Mouse (Mus musculus) embryonic facial prominence, embryonic 13.5 days (tissue): ENCODE measurements at regions not wholly inside any gene's neighbourhood (a gene's known extent, or its start where the extent isn't known, plus 50 kb on each side); places are given as distances from the start of the nearest gene placed in this dataset.

Source experiments
- ATAC-seq: fragments of 200-750 bp; cut with Nextera tagmentation; 2 replicates; pipeline ENCODE4 v1.8.0; 2017; ENCODE audit warnings: low read depth; ENCODE audit not compliant: insufficient number of reproducible peaks, insufficient read depth, low FRiP score, low TSS enrichment
- H3K27ac ChIP-seq: fragments of 300-500 bp; sonication (generic); 2 replicates; pipeline ENCODE4 v1.5.1; 2015; ENCODE audit warnings: moderate library complexity, mild to moderate bottlenecking, inconsistent platforms
- H3K27me3 ChIP-seq: fragments of 300-500 bp; sonication (generic); 2 replicates; pipeline ENCODE4 v1.6.1; 2015; ENCODE audit warnings: mild to moderate bottlenecking, inconsistent platforms
- H3K36me3 ChIP-seq: fragments of 300-500 bp; sonication (generic); 2 replicates; pipeline ENCODE4 v1.6.1; 2015; ENCODE audit warnings: mild to moderate bottlenecking, inconsistent platforms
- H3K4me1 ChIP-seq: fragments of 300-500 bp; sonication (generic); 2 replicates; pipeline ENCODE4 v1.6.1; 2015; ENCODE audit warnings: inconsistent platforms
- H3K4me2 ChIP-seq: fragments of 300-500 bp; sonication (generic); 2 replicates; pipeline ENCODE4 v1.6.1; 2015; ENCODE audit warnings: moderate library complexity, mild to moderate bottlenecking, inconsistent platforms
- H3K4me3 ChIP-seq: fragments of 300-500 bp; sonication (generic); 2 replicates; pipeline ENCODE4 v1.5.1; 2015; ENCODE audit warnings: mild to moderate bottlenecking, inconsistent platforms
- H3K9ac ChIP-seq: fragments of 300-500 bp; sonication (generic); 2 replicates; pipeline ENCODE4 v1.6.1; 2015; ENCODE audit warnings: mild to moderate bottlenecking, inconsistent platforms
- H3K9me3 ChIP-seq: fragments of 300-500 bp; sonication (generic); 2 replicates; pipeline ENCODE4 v1.6.1; 2016; ENCODE audit warnings: inconsistent platforms
- WGBS: fragments of 180-500 bp; shearing (Covaris S2); methylation state at CpG from one replicate; pipeline ENCODE4 v1.1.7; 2015; ENCODE audit warnings: mixed read lengths; 5-methylcytosine and 5-hydroxymethylcytosine counted together

DNA sequence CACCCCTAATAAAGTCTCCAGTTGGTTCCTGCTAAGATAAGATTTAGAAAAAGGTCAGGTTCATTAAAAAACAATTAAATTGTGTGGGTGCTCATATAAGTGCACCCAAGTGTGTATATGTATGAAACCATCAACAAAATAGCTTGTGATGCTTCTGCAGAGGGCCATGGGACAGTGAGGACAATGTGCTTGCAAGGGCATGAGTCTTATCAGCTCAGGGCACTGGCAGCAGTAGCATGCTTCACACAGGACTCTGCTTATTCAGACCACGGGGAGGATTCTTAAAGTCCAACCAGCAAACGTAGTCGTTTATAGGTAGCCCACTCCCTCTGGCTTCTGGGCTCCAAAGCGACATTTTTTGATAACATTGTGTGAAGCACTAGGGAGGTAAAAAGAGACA is 186.6 kb downstream of the Enc1 start:
- H3K4me2 ChIP-seq = no peak overlapping the region
- no peak overlapping the region for H3K4me3 ChIP-seq
- peaks cover 1% of the 10 kb centered on the region; the same call in 1 of the 2 replicates for H3K27me3 ChIP-seq
- no peaks in the 10 kb centered on the region for H3K36me3 ChIP-seq
- ATAC-seq = no peak
- no peak overlapping the region for H3K27ac ChIP-seq
- H3K9ac ChIP-seq = no peak overlapping the region
- WGBS = 69% methylated on average over 4 of the region's 4 CpGs
- no peaks in the 10 kb centered on the region for H3K9me3 ChIP-seq
- H3K4me1 ChIP-seq = peaks cover 20% of the 10 kb centered on the region

DNA sequence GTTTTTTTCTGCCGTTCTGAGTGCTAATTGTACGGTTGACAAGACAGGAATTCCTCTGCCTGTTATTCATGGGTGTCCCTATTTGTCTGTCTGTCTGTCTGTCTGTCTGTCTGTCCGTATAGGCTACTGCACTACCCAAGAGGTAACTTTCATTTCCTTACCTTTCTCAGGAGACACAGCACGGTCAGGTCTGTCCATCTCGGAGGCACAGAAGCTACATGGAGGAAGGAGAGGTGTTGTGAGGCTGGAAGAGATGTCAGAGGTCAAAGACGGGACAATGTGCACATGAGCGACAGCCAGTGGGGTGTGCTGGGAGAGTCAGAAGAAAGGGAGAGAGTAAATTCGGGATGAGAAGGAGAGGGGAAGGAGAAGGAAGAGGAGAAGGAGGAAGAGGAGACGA is 184.8 kb downstream of the Enc1 start:
- no peaks in the 10 kb centered on the region for H3K36me3 ChIP-seq
- WGBS = 83% methylated on average over 9 of the region's 9 CpGs

DNA sequence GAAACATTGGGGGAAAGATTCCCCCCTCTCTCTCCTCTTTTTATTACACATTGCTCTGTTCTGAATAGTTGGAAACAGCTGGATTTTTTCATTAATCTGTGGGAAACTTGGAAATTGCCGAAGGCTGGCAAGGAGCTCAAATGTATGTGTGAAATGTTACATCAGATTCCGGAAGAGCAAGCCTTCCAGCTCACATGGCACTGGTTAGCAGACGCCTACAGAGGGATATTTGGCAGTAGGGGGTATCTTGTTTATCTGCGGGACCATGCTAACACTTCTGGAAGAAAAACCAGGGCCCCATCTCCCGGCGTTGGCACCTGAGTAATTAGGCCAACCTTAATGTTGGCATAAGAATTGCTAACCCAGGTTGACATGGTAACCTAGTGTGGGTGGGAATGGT is 183.0 kb downstream of the Enc1 start:
- Histone ChIP-seq H3K27ac (no peak overlapping the region), H3K4me2 (no peak overlapping the region), H3K9me3 (no peaks in the 10 kb centered on the region), H3K4me1 (peaks cover 29% of the 10 kb centered on the region), H3K36me3 (no peaks in the 10 kb centered on the region), H3K9ac (no peak overlapping the region), H3K27me3 (no peaks in the 10 kb centered on the region; the same call in 1 of the 2 replicates), H3K4me3 (no peak overlapping the region)
- 29% methylated on average over 6 of the region's 6 CpGs for WGBS
- ATAC-seq = no peak

More for the DNA sequence above, 184.8 kb downstream of the Enc1 start:
- H3K9ac ChIP-seq = no peak overlapping the region
- no peaks in the 10 kb centered on the region for H3K9me3 ChIP-seq
- no peak overlapping the region for H3K4me3 ChIP-seq
- no peak overlapping the region for H3K4me2 ChIP-seq
- H3K27ac ChIP-seq = no peak overlapping the region
- H3K4me1 ChIP-seq = peaks cover 24% of the 10 kb centered on the region
- ATAC-seq = no peak
- no peaks in the 10 kb centered on the region; the same call in 1 of the 2 replicates for H3K27me3 ChIP-seq

DNA sequence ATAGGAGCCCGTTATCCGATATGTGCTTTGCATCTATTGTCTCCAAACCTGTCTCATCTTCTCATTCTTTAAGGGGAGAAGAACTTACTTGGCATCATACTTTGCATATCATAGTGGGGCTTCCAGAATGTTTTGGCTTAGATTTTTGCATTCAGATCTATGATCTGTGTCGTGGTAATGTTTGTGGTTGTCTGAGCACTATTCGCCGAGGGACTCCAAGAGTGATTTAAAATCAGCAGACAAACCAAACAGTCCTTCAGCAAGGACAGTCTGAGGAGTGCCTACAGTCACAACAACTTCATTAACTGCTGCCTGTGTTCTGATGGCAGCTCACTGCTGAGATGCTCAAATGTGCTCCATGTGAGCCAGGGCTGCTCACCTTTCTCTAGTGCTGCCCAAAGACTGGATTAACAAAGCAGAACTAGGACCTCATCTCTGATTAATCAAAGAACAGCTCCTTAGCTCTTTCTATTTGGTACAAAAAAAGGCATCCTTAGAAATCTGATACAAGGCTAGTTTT is 182.5 kb downstream of the Enc1 start:
- 65% methylated on average over 5 of the region's 5 CpGs for whole genome bisulfite sequencing
- Histone ChIP-seq H3K9ac (no peak overlapping the region), H3K9me3 (no peaks in the 10 kb centered on the region), H3K27ac (no peak overlapping the region), H3K4me1 (peaks cover 29% of the 10 kb centered on the region), H3K36me3 (no peaks in the 10 kb centered on the region), H3K27me3 (no peaks in the 10 kb centered on the region; the same call in 1 of the 2 replicates), H3K4me3 (no peak overlapping the region), H3K4me2 (no peak overlapping the region)
- ATAC-seq = no peak

DNA sequence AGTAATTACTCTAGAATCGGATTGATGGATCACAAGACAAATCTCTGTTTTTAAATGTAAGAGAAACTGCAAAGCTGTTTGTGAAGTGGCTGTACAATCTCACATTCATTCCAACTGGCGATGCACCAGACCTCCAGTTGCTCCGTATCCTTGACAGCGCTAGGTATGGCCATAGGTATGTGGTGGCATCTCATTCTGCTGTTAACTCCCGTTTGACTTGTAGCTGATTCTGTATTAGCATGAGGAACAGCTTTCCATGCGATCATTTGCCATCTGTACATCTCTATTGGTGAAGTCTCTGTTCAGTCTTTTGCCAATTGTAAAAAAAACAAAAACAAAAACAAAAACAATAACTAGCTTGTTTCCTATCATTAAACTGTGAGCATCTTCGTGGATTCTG is 182.0 kb downstream of the Enc1 start:
- no peak overlapping the region for H3K9ac ChIP-seq
- no peaks in the 10 kb centered on the region for H3K36me3 ChIP-seq
- no peak overlapping the region for H3K4me3 ChIP-seq
- H3K4me1 ChIP-seq = peaks cover 29% of the 10 kb centered on the region
- H3K27me3 ChIP-seq = no peaks in the 10 kb centered on the region; the same call in 1 of the 2 replicates
- no peaks in the 10 kb centered on the region for H3K9me3 ChIP-seq
- no peak overlapping the region for H3K4me2 ChIP-seq
- ATAC-seq = no peak
- H3K27ac ChIP-seq = no peak overlapping the region
- WGBS = 83% methylated on average over 7 of the region's 7 CpGs

DNA sequence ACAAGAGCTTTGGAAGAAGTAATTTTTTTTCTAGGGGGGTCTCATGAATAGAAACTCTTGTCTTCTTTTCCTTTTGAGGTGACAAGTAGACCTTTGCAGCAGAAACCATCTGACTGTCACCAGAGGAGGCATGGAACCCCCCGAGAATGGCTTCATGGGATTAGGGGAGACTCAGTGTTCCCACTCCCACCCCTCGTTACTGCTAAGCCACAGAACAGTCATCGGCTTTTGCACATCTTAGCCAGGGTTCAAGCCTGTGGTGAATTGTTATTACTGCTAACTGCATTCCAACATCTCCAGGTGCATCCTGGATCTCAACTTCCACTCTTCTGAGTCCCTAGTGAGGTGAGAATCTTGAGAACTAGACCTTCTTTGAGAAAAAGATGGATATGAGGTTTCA is 180.9 kb downstream of the Enc1 start:
- Histone ChIP-seq H3K9me3 (no peaks in the 10 kb centered on the region), H3K4me3 (no peak overlapping the region), H3K9ac (no peak overlapping the region), H3K4me1 (peaks cover 29% of the 10 kb centered on the region), H3K27me3 (no peaks in the 10 kb centered on the region; the same call in 1 of the 2 replicates), H3K36me3 (no peaks in the 10 kb centered on the region), H3K27ac (no peak overlapping the region), H3K4me2 (no peak overlapping the region)
- WGBS = 87% methylated on average over 3 of the region's 3 CpGs
- no peak for ATAC-seq

DNA sequence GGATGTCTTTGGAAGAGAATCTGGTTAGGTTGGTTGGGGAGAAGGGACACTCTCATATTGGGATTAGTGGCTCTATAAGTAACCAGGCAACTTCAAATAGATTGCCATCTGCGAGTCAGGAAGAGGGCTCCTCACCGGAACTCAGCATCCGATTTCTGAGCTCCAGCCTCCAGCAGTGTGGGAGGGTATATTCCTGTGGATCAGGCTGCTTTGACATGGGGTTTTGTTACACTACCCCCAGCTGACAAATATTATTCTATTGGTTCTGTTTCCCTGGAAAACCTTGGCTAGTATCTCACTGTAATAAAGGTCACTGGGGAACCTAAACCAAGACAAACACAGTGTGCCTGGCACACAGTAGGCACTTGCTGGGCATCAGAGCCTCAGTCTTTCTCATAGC is 179.9 kb downstream of the Enc1 start:
- H3K4me2 ChIP-seq = no peak overlapping the region
- H3K4me1 ChIP-seq = peaks cover 32% of the 10 kb centered on the region
- H3K27me3 ChIP-seq = no peaks in the 10 kb centered on the region
- ATAC-seq = no peak
- H3K9me3 ChIP-seq = no peaks in the 10 kb centered on the region
- H3K9ac ChIP-seq = no peak overlapping the region
- H3K4me3 ChIP-seq = no peak overlapping the region
- no peaks in the 10 kb centered on the region for H3K36me3 ChIP-seq
- WGBS = 32% methylated on average over 3 of the region's 3 CpGs
- no peak overlapping the region for H3K27ac ChIP-seq

DNA sequence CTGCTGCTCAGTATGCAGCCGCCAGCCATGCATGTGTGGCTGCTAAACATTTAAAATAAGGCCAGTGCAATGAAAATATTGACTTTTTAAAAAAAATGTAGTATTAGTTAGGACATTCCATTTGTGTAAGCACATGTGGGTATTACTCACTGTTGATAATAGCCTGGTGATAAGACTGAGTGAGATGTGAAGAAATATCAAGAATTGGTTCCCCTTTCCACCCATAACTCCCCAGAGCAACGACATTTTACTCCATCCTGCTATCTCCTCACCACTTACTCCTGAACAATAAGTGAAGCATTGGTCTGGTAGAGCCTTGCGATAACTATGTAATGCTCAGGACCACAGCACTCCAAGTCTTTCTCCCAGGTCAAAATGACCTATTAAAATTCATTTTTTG is 178.2 kb downstream of the Enc1 start:
- ATAC-seq = no peak
- 89% methylated on average over 3 of the region's 3 CpGs for WGBS

DNA sequence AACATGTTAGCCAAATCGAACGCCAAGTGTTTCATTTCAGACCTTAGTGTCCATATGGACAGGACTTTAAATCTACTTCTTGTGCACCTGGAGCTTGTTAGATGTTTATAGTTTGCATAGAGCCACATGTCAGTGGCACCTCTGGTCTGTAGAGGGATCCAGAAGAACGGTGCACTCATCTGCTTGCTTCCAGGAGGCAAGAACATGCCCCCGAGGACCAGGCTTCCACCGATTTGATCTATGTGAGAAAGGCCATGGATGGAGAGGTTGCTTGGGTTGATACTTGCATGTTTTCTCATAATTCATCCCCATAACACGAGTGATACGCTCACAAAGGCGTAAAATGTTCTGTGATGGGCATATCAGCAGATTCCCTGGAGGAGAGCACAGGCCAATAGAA is 177.8 kb downstream of the Enc1 start:
- no peaks in the 10 kb centered on the region for H3K9me3 ChIP-seq
- H3K4me1 ChIP-seq = peaks cover 30% of the 10 kb centered on the region
- no peak overlapping the region for H3K4me2 ChIP-seq
- H3K4me3 ChIP-seq = no peak overlapping the region
- H3K27me3 ChIP-seq = no peaks in the 10 kb centered on the region
- no peaks in the 10 kb centered on the region for H3K36me3 ChIP-seq
- no peak overlapping the region for H3K27ac ChIP-seq
- 78% methylated on average over 8 of the region's 8 CpGs for WGBS
- ATAC-seq = no peak
- H3K9ac ChIP-seq = no peak overlapping the region

More for the DNA sequence above, 178.2 kb downstream of the Enc1 start:
- H3K27me3 ChIP-seq = no peaks in the 10 kb centered on the region
- H3K4me1 ChIP-seq = peaks cover 34% of the 10 kb centered on the region
- no peak overlapping the region for H3K4me3 ChIP-seq
- H3K9ac ChIP-seq = no peak overlapping the region
- no peak overlapping the region for H3K27ac ChIP-seq
- H3K36me3 ChIP-seq = no peaks in the 10 kb centered on the region
- no peak overlapping the region for H3K4me2 ChIP-seq
- H3K9me3 ChIP-seq = no peaks in the 10 kb centered on the region

DNA sequence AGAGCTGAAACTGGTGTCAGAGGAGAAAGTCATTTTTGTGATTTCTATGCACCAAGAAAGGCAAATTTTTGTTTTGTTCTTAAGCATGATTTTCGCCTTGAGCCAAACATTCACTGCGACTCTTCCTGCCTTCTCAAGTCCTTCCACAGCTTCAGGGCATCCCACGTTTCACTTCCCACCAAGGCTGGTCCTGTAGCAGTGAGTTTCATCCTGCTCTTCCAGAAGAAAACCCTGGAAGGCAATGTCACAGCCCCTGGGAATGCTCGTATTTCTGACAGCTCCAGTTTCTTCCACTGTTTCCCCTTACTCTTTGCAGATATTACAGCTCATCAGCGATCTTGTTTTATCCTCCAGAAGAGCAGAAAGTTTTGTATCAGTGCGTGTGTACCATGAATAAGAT is 177.2 kb downstream of the Enc1 start:
- 52% methylated on average over 6 of the region's 6 CpGs for WGBS
- Histone ChIP-seq H3K27me3 (no peaks in the 10 kb centered on the region), H3K9ac (no peak overlapping the region), H3K9me3 (no peaks in the 10 kb centered on the region), H3K4me2 (no peak overlapping the region), H3K4me1 (peaks cover 27% of the 10 kb centered on the region), H3K36me3 (no peaks in the 10 kb centered on the region), H3K27ac (no peak overlapping the region), H3K4me3 (no peak overlapping the region)
- ATAC-seq = no peak

DNA sequence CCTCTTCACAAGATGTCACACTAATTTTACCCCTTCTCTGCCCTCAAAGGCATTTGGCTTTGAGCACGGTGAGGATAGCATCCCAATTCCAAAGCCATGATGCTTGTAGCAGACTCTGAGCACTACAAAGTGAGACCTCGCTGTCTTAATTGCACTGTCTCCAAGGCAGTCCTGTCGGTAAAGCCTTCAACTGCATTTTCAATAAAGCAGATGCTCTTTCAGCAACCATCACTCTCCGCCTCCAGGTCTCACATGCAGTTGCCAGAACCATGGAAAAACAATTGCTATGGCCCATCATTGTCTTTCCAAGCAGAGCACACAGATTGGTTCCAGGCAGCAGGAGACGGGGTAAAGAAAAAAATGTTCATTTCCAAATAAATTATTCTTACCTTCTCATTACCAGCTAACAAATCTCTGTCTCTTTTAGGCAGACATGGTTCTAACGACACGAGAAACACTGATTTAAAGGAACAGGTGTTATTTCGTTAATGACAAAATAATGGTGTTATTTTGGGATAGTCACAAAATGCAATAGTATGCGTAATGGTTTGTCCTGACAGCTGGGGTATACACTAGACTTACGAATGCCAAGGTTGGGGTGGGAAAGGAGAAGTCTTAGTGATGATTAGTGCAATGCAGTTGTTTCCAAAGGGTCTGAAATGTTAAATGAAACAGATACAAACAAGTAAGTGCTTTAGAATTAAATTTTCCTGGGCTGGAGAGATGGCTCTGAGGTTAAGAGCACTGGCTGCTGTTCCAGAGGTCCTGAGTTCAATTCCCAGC is 175.2 kb downstream of the Enc1 start:
- Histone ChIP-seq H3K4me3 (no peak overlapping the region), H3K4me1 (peaks cover 39% of the 10 kb centered on the region), H3K36me3 (no peaks in the 10 kb centered on the region), H3K9ac (no peak overlapping the region), H3K27me3 (no peaks in the 10 kb centered on the region), H3K27ac (peak overlapping the region; percentile 64), H3K9me3 (no peaks in the 10 kb centered on the region), H3K4me2 (no peak overlapping the region)
- whole genome bisulfite sequencing = 54% methylated on average over 10 of the region's 10 CpGs
- no peak for ATAC-seq

DNA sequence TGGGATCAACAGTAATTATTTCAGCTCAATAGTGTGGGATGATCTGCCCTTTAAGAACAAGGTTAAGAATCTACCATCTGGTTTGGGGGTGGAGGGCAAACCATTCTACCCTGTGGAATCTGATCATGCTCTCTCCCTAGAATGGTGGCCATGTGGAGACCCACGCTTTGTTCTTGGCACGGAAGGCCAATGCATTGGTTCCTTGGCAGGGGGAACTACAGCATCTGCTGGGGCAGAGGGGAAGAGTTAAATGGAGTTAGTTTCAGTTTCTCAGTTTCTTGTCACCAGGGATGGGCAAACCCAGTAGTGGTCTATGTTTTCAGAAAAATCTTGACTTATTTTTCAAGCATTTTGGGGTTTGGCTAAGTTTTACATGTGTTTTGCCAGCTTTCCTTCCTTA is 174.5 kb downstream of the Enc1 start:
- 70% methylated on average over 2 of the region's 2 CpGs for WGBS
- Histone ChIP-seq H3K4me1 (peaks cover 39% of the 10 kb centered on the region), H3K27me3 (no peaks in the 10 kb centered on the region), H3K4me2 (0 out of 2 replicates have a peak overlapping the region, but pooled peaks have one; percentile 16), H3K36me3 (no peaks in the 10 kb centered on the region), H3K27ac (peak overlapping the region; percentile 28), H3K4me3 (no peak overlapping the region), H3K9me3 (no peaks in the 10 kb centered on the region), H3K9ac (no peak overlapping the region)
- no peak for ATAC-seq
